Mouse (Mus musculus) liver, embryonic 11.5 days (tissue): ENCODE data around the gene Gm8720. TPM values are rescaled to one million over a fixed set of nuclear protein-coding genes. Genes with fewer than 3 reads are reported as not detected.
"Not testable (repeated sequence)": the region's sequence is repeated elsewhere in the genome, so short reads cannot be mapped to it uniquely, and the experiment has no call there.

ENCODE experiments used
- ATAC-seq: fragments of 200-750 bp; cut with Nextera tagmentation; replicated peaks from 2 replicates; pipeline ENCODE4 v1.8.0; 2017; ENCODE audit warnings: moderate number of reproducible peaks, mild to moderate bottlenecking, moderate TSS enrichment, moderate library complexity; ENCODE audit not compliant: low FRiP score
- DNase-seq: peaks from one replicate; pipeline ENCODE4 v3.0.0-alpha.2; 2017; ENCODE audit warnings: low spot score
- H3K27ac ChIP-seq: fragments of 300-500 bp; sonication (generic); 2 replicates; pipeline ENCODE4 v1.5.1; 2014; ENCODE audit warnings: mild to moderate bottlenecking, low read depth, low read length, control low read depth
- H3K27me3 ChIP-seq: fragments of 300-500 bp; sonication (generic); replicated peaks from 2 replicates; pipeline ENCODE4 v1.6.1; 2014; ENCODE audit warnings: low read length, mixed read lengths; ENCODE audit not compliant: control insufficient read depth, insufficient read depth
- H3K36me3 ChIP-seq: fragments of 300-500 bp; sonication (generic); 2 replicates; pipeline ENCODE4 v1.6.1; 2014; ENCODE audit warnings: mild to moderate bottlenecking, low read length, moderate library complexity, mixed read lengths; ENCODE audit not compliant: control insufficient read depth, insufficient read depth
- H3K4me1 ChIP-seq: fragments of 300-500 bp; sonication (generic); replicated peaks from 2 replicates; pipeline ENCODE4 v1.6.1; 2014; ENCODE audit warnings: low read length, mixed read lengths; ENCODE audit not compliant: control insufficient read depth, insufficient read depth
- H3K4me2 ChIP-seq: fragments of 300-500 bp; sonication (generic); 2 replicates; pipeline ENCODE4 v1.6.1; 2014; ENCODE audit warnings: mild to moderate bottlenecking, control low read depth, moderate library complexity
- H3K4me3 ChIP-seq: fragments of 300-500 bp; sonication (generic); 2 replicates; pipeline ENCODE4 v1.5.1; 2014; ENCODE audit warnings: low read depth, low read length, control low read depth
- H3K9ac ChIP-seq: fragments of 300-500 bp; sonication (generic); 2 replicates; pipeline ENCODE4 v1.6.1; 2014; ENCODE audit warnings: low read depth, low read length, control low read depth
- H3K9me3 ChIP-seq: fragments of 300-500 bp; sonication (generic); 2 replicates; pipeline ENCODE4 v1.6.1; 2016; ENCODE audit warnings: low read length, inconsistent platforms, mixed read lengths; ENCODE audit not compliant: control insufficient read depth
- WGBS: fragments of 180-500 bp; shearing (Covaris S2); extraction: QIAGEN DNeasy Blood & Tissue Kit; methylation state at CpG from one replicate; pipeline ENCODE4 v1.1.7; 2014; 5-methylcytosine and 5-hydroxymethylcytosine counted together
- polyA plus RNA-seq: library from polyadenylated mRNA; unstranded; fragments of >200 nt; fragmentation: Nextera tagmentation; extraction: Ambion mirVana; gene quantifications from 2 replicates; pipeline ENCODE4 v1.2.1, GENCODE M21; 2014

Gm8720 gene
- polyA plus RNA-seq, result not detected in 2 replicates

DNA sequence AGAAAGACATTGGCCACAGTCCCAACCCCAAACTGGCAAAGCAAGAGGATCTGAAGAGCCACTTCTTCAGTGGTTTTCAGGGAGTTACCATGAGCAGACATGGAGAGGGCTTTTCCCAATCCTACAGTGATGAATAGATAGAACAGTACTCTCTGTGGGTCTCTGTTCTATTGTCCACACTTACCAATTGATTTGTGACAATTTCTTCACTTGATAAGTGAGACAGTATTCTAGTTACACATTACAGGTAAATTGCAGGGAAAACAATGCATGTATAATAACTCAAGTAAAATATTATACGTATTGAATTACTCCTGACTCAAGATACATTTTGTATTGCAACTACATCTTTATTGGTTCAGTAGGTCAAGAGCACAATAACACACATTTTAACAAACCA, at the start of gene Gm8720:
Gm8720 (minus strand) TSS at position 101 of the 400 bp plus-strand sequence.
- H3K4me3 ChIP-seq, H3K27ac ChIP-seq, ATAC-seq, H3K4me1 ChIP-seq, H3K9ac ChIP-seq, H3K9me3 ChIP-seq, H3K27me3 ChIP-seq, H3K4me2 ChIP-seq, DNase-seq, H3K36me3 ChIP-seq: not testable (repeated sequence)
- WGBS, result no CpG with 5 or more reads among the region's 1 CpGs

DNA sequence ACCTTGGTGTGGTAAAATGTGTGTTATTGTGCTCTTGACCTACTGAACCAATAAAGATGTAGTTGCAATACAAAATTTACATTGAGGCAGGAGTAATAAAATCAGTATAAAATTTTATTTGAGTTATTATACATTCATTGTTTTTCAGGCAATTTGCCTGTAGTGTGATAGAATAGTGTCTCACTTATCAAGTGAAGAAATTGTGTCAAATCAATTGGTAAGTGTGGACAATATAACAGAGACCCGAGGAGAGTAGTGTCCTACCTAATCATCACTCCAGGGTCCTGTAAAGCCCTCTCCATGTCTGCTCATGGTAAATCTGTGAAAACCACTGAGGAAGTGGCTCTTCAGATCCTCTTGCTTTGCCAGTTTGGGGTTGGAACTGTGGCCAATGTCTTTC, 12.0 kb downstream of the Gm8720 start, which contains the start of gene Vmn1r163:
Vmn1r163 (plus strand) TSS at position 301 of the 400 bp plus-strand sequence.
- not testable (repeated sequence) for H3K27me3 ChIP-seq, H3K36me3 ChIP-seq, H3K9ac ChIP-seq, H3K4me3 ChIP-seq, H3K4me1 ChIP-seq, H3K4me2 ChIP-seq, H3K27ac ChIP-seq, DNase-seq, H3K9me3 ChIP-seq, ATAC-seq
- no CpG with 5 or more reads among the region's 1 CpGs for WGBS

DNA sequence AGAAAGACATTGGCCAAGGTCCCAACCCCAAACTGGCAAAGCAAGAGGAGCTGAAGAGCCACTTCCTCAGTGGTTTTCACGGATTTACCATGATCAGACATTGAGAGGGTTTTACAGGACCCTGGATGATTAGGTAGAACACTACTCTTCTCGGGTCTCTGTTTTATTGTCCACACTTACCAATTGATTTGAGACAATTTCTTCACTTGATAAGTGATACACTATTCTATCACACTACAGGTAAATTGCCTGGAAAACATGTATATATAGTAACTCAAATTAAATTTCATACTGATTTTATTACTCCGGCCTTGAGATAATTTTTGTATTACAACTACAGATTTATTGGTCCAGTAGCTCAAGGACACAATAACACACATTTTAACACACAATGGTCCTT, 47.4 kb downstream of the Gm8720 start, which contains the start of gene Gm4216:
Gm4216 (minus strand) TSS at position 101 of the 400 bp plus-strand sequence.
- not testable (repeated sequence) for H3K9ac ChIP-seq, H3K27ac ChIP-seq, H3K4me3 ChIP-seq, ATAC-seq, H3K4me1 ChIP-seq, H3K27me3 ChIP-seq, H3K4me2 ChIP-seq, DNase-seq, H3K9me3 ChIP-seq, H3K36me3 ChIP-seq
- WGBS, result no CpG with 5 or more reads among the region's 3 CpGs

Other genes with a start within 250 kb of the Gm8720 start
- gene Vmn1r159, start 223.9 kb downstream of the Gm8720 start, polyA plus RNA-seq, result not detected in 2 replicates
- gene Vmn1r160, start 196.2 kb downstream of the Gm8720 start, polyA plus RNA-seq, result not detected in 2 replicates
- gene Gm4214, start 82.8 kb downstream of the Gm8720 start, polyA plus RNA-seq, result not detected in 2 replicates
- gene Gm4216, start 47.5 kb downstream of the Gm8720 start, polyA plus RNA-seq, result not detected in 2 replicates
- gene Vmn1r163, start 11.9 kb downstream of the Gm8720 start, polyA plus RNA-seq, result not detected in 2 replicates
- gene Gm10662, start 77.0 kb upstream of the Gm8720 start, polyA plus RNA-seq, result not detected in 2 replicates
- not detected in 2 replicates for gene Vmn1r165, start 149.9 kb upstream of the Gm8720 start, polyA plus RNA-seq
- gene Vmn1r166, start 184.2 kb upstream of the Gm8720 start, polyA plus RNA-seq, result not detected in 2 replicates
- not detected in 2 replicates for gene Gm6902, start 211.4 kb upstream of the Gm8720 start, polyA plus RNA-seq
- not detected in 2 replicates for gene Nlrp4e, start 233.7 kb upstream of the Gm8720 start, polyA plus RNA-seq